Mouse (Mus musculus): Measurements from ENCODE around the gene Nell1.
"Not testable (repeated sequence)": the region's sequence is repeated elsewhere in the genome, so short reads cannot be mapped to it uniquely, and the experiment has no call there.

The Nell1 gene

GRCm38 (mm10) chr7:49974841-49975440 is at the start of gene Nell1:
Nell1 (plus strand) TSS chr7:49974864.
- DNase-seq (ENCODE audit: low spot score), result peak; percentile 59

- DNase-seq (ENCODE audit: low spot score), result no peak
Observed at GRCm38 (mm10) chr7:49928571-49928970, 46.1 kb upstream of the Nell1 start.

GRCm38 (mm10) chr7:49929999-49930398 is 44.7 kb upstream of the Nell1 start:
- DNase-seq (ENCODE audit: low spot score), result no peak

- not testable (repeated sequence) for DNase-seq (ENCODE audit: low spot score)
Observed at GRCm38 (mm10) chr7:49933386-49934115, 41.1 kb upstream of the Nell1 start.

GRCm38 (mm10) chr7:49936821-49937220 is 37.8 kb upstream of the Nell1 start:
- DNase-seq (ENCODE audit: low spot score), result no peak

- DNase-seq (ENCODE audit: low spot score), result no peak
Observed at GRCm38 (mm10) chr7:49942023-49942422, 32.6 kb upstream of the Nell1 start.

GRCm38 (mm10) chr7:49942490-49942889 is 32.2 kb upstream of the Nell1 start:
- no peak for DNase-seq (ENCODE audit: low spot score)

- DNase-seq (ENCODE audit: low spot score), result no peak
Observed at GRCm38 (mm10) chr7:49946691-49947090, 28.0 kb upstream of the Nell1 start.

GRCm38 (mm10) chr7:49953546-49954181 is 21.0 kb upstream of the Nell1 start:
- peak; percentile 38 for DNase-seq (ENCODE audit: low spot score)

GRCm38 (mm10) chr7:49954834-49955233 is 19.8 kb upstream of the Nell1 start:
- no peak for DNase-seq (ENCODE audit: low spot score)

GRCm38 (mm10) chr7:49957142-49957541 is 17.5 kb upstream of the Nell1 start:
- no peak for DNase-seq (ENCODE audit: low spot score)

GRCm38 (mm10) chr7:49963764-49964163 is 10.9 kb upstream of the Nell1 start:
- no peak for DNase-seq (ENCODE audit: low spot score)

- DNase-seq (ENCODE audit: low spot score), result no peak
Observed at GRCm38 (mm10) chr7:49969516-49969915, 5.1 kb upstream of the Nell1 start.

- DNase-seq (ENCODE audit: low spot score), result no peak
Observed at GRCm38 (mm10) chr7:49975441-49976121, 917 bp downstream of the Nell1 start.

- DNase-seq (ENCODE audit: low spot score), result no peak
Observed at GRCm38 (mm10) chr7:49981511-49982227, 7.0 kb downstream of the Nell1 start.

- no peak for DNase-seq (ENCODE audit: low spot score)
Observed at GRCm38 (mm10) chr7:49984698-49985097, 10.0 kb downstream of the Nell1 start.

GRCm38 (mm10) chr7:49985947-49986346 is 11.3 kb downstream of the Nell1 start:
- no peak for DNase-seq (ENCODE audit: low spot score)

- DNase-seq (ENCODE audit: low spot score), result no peak
Observed at GRCm38 (mm10) chr7:49999321-49999720, 24.7 kb downstream of the Nell1 start.

GRCm38 (mm10) chr7:50005268-50005667 is 30.6 kb downstream of the Nell1 start:
- no peak for DNase-seq (ENCODE audit: low spot score)

GRCm38 (mm10) chr7:50035187-50036153 is 60.8 kb downstream of the Nell1 start:
- DNase-seq (ENCODE audit: low spot score), result no peak

- DNase-seq (ENCODE audit: low spot score), result peak; percentile 12
Observed at GRCm38 (mm10) chr7:50041112-50041511, 66.4 kb downstream of the Nell1 start.
